Mouse (Mus musculus) forelimb bud, embryonic 11.5 days (tissue): Measurements from ENCODE around the gene Gkn3.

Source experiments
- DNase-seq: peaks from one replicate; pipeline ENCODE4 v3.0.0-alpha.2; 2012; ENCODE audit warnings: low read depth, low spot score

Gkn3 gene

DNA sequence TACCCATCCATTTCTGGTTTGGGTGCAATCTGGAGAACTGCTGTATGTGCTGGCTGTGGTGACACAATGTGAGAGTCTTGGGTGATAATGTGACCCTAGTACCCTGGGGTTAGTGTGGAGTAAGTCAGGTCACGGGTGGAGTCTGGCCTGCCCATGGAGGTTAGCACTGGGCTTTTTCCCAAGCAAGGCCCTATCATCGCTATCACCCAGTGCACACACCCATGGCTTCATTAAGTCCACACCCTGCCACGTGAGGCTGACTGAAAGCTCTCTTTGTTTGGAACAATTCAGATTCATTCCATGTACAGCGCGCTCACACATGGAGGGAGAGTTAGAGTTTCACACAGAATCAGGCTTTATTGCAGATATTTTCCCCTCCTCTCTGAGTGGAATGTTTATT is 34.3 kb downstream of the Gkn3 start:
- DNase-seq: no peak

- DNase-seq: no peak
Measured at GRCm38 (mm10) chr6:87350829-87351228, 37.9 kb downstream of the Gkn3 start, which contains the start of gene Gkn1. Gkn1 (minus strand) TSS chr6:87350942.

DNA sequence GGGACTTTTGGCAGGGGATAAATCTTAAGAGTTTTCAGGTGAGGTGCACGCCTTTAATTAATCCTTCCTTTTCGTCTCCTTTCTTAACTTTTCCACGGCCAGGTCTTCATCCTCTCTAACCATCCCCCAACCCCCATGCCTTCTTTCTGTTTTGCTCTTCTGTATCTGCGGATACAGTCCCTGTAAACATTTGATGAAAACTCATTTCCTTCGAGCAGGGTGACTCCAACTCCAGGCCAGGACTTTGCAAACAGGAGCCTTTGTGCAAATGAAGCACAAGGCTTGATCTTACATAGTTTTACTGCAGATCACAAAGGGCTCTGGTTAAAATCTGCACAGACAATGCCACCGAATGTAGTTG is 52.8 kb downstream of the Gkn3 start:
- DNase-seq: no peak

DNA sequence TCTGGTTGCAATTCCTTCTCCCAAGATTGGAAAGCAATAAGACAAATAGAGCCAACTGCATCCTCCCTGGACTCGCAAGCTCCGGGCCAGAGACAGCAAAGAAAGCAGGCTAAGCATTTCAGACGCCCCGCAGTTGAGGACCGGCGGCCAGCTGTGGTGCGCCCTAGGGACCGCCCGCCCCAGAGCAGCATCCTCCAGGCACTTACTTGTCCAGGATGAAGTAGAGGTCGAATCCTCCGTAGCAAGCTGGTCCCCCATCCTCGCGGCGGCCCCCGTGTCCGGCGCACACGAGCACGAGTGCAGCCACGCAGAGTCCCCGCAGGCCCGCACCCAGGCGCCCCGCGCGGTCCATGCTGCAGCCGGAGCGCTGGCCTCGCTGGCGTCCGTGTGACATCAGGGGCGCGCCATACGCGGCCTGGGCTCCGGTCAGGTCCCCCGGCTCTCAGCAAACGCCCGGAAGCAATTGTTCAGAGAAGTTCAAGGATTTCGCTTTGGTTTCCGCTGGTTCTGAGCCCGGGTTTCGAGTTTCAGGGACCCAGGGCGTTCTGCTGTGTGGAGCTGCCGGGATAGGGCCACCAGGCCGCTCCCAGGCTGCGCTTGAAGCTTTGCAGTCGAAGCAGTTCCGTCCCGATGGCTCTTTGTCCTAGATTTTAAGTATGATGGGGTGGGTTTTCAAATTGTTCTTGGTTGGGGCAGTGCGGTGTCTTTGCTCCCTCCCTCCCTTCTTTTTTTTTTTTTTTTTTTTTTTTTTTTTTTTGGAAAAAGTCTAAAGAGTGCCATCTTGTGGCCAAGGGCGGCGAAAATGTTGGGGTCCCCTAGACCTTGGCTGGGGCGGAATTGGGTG is 53.4 kb downstream of the Gkn3 start, which contains the start of gene Antxr1:
Antxr1 (minus strand) TSS at position 731 of the 844 bp plus-strand sequence.
- DNase-seq: peak; percentile 73

- DNase-seq: peak; percentile 65
Measured at GRCm38 (mm10) chr6:87334361-87335090, 54.2 kb downstream of the Gkn3 start.
